Mouse (Mus musculus): ENCODE data around the gene Rab3ip. TPM values are rescaled to one million over a fixed set of nuclear protein-coding genes. Genes with fewer than 3 reads are reported as not detected.

Gene Rab3ip
- 10 to 100 TPM; 36.5 to 59.6 TPM for polyA plus RNA-seq (2017; shearing (Covaris generic))

GRCm38 (mm10) chr10:116950009-116950769 is at the start of gene Rab3ip:
Gene Rab3ip (minus strand): TSS chr10:116950769.

GRCm38 (mm10) chr10:116986264-116987082 is 35.9 kb upstream of the Rab3ip start, which contains the start of gene Best3:
Gene Best3 (plus strand): TSS chr10:116986314.

GRCm38 (mm10) chr10:116972509-116972908 is 21.9 kb upstream of the Rab3ip start, which contains the start of gene Gm10271:
Gene Gm10271 (minus strand): TSS chr10:116972609.

GRCm38 (mm10) chr10:116896336-116897177 is 54.0 kb downstream of the Rab3ip start, which contains the start of gene Myrfl:
Gene Myrfl (minus strand): TSS chr10:116896919.

Other genes with a start within 250 kb of the Rab3ip start
- under 1 TPM; 0.06 to 0.52 TPM for gene Myrfl, start 53.9 kb downstream of the Rab3ip start, polyA plus RNA-seq (2017; shearing (Covaris generic))
- gene Gm10271, start 21.8 kb upstream of the Rab3ip start, polyA plus RNA-seq (2017; shearing (Covaris generic)) = not detected
- under 1 TPM; 0.13 to 0.21 TPM for gene Best3, start 35.5 kb upstream of the Rab3ip start, polyA plus RNA-seq (2017; shearing (Covaris generic))
- gene Lrrc10, start 94.6 kb upstream of the Rab3ip start, polyA plus RNA-seq (2017; shearing (Covaris generic)) = not detected
- gene Cct2, start 113.0 kb upstream of the Rab3ip start, polyA plus RNA-seq (2017; shearing (Covaris generic)) = 100 to 1,000 TPM; 211 to 250 TPM
- gene Frs2, start 197.8 kb upstream of the Rab3ip start, polyA plus RNA-seq (2017; shearing (Covaris generic)) = 10 to 100 TPM; 11.5 to 17.4 TPM

Measured in activated CD4-positive, CD25-positive, alpha-beta regulatory T cell (primary cell).